ENCODE assay signal across 7 mouse cellular contexts in genomic region chr11:96975511-96976378, GRCm38 (mm10). TPM values are rescaled to one million over a fixed set of nuclear protein-coding genes. Genes with fewer than 3 reads are reported as not detected.
DNase-seq lines count a peak whose midpoint lies in the region; ATAC-seq and TF ChIP-seq lines count a peak whose summit lies in the region.

No protein-coding gene starts in this region.

- H3K27me3 ChIP-seq in lung, postnatal 0 days (replicated peaks; ENCODE audit: insufficient read depth, low read length): no peaks in the 10 kb centered on the region
- no peaks in the 10 kb centered on the region for H3K27me3 ChIP-seq in embryonic facial prominence, embryonic 13.5 days
- no peaks in the 10 kb centered on the region for H3K27me3 ChIP-seq in intestine, embryonic 16.5 days (replicated peaks; ENCODE audit: control insufficient read depth, insufficient read depth, low read length)
- no peaks in the 10 kb centered on the region for H3K27me3 ChIP-seq in stomach, embryonic 15.5 days (replicated peaks)

- H3K27ac ChIP-seq in lung, postnatal 0 days (ENCODE audit: low read length): peak overlapping the region; percentile 96
- H3K27ac ChIP-seq in embryonic facial prominence, embryonic 13.5 days: peak overlapping the region; percentile 94; the same call in 1 of the 2 replicates
- peak overlapping the region; percentile 95; the same call in 1 of the 2 replicates for H3K27ac ChIP-seq in intestine, embryonic 16.5 days (ENCODE audit: low read length)
- H3K27ac ChIP-seq in stomach, embryonic 15.5 days: 0 out of 2 replicates have a peak overlapping the region, but pooled peaks have one; percentile 92

- no peak for ATAC-seq in lung, postnatal 0 days
- ATAC-seq in embryonic facial prominence, embryonic 13.5 days (ENCODE audit: insufficient number of reproducible peaks, insufficient read depth, low FRiP score, low TSS enrichment, low read depth): no peak
- no peak for ATAC-seq in intestine, embryonic 16.5 days
- no peak for ATAC-seq in stomach, embryonic 15.5 days (ENCODE audit: insufficient read depth, low FRiP score, low read depth)

- 74% methylated on average over 10 of the region's 10 CpGs for WGBS in lung, postnatal 0 days
- WGBS in embryonic facial prominence, embryonic 13.5 days: 77% methylated on average over 10 of the region's 10 CpGs
- 77% methylated on average over 10 of the region's 10 CpGs for whole genome bisulfite sequencing in intestine, embryonic 16.5 days
- WGBS in stomach, embryonic 15.5 days: 75% methylated on average over 10 of the region's 10 CpGs

- DNase-seq in lung, postnatal 0 days (ENCODE audit: low spot score): no peak
- DNase-seq in lung, postnatal 14 days: no peak
- DNase-seq in right cerebral cortex, postnatal 4 days: no peak
- DNase-seq in thymus, postnatal 0 days (ENCODE audit: low spot score): no peak

- H3K9ac ChIP-seq in lung, postnatal 0 days (replicated peaks; ENCODE audit: low read depth): no peak overlapping the region
- H3K9ac ChIP-seq in embryonic facial prominence, embryonic 13.5 days: peak overlapping the region; percentile 96
- peak overlapping the region; percentile 98 for H3K9ac ChIP-seq in intestine, embryonic 16.5 days (ENCODE audit: low read depth, low read length)
- no peak overlapping the region; the same call in 1 of the 2 replicates for H3K9ac ChIP-seq in stomach, embryonic 15.5 days

- no peaks in the 10 kb centered on the region for H3K36me3 ChIP-seq in lung, postnatal 0 days (ENCODE audit: insufficient read depth, low read length)
- H3K36me3 ChIP-seq in embryonic facial prominence, embryonic 13.5 days: no peaks in the 10 kb centered on the region
- H3K36me3 ChIP-seq in intestine, embryonic 16.5 days (ENCODE audit: control insufficient read depth, insufficient read depth, low read length): no peaks in the 10 kb centered on the region
- H3K36me3 ChIP-seq in stomach, embryonic 15.5 days: no peaks in the 10 kb centered on the region

- TF ChIP-seq CTCF in lung, postnatal 0 days (IDR thresholded peaks at IDR 0.05): no peak

- peak overlapping the region; percentile 67 for H3K4me2 ChIP-seq in lung, postnatal 0 days (replicated peaks; ENCODE audit: low read depth, low read length)
- H3K4me2 ChIP-seq in embryonic facial prominence, embryonic 13.5 days: peak overlapping the region; percentile 63
- H3K4me2 ChIP-seq in intestine, embryonic 16.5 days (ENCODE audit: low read depth, low read length): peak overlapping the region; percentile 82
- peak overlapping the region; percentile 60 for H3K4me2 ChIP-seq in stomach, embryonic 15.5 days

- peaks cover 31% of the 10 kb centered on the region for H3K4me1 ChIP-seq in lung, postnatal 0 days (ENCODE audit: insufficient read depth, low read depth, low read length)
- H3K4me1 ChIP-seq in embryonic facial prominence, embryonic 13.5 days: peaks cover 51% of the 10 kb centered on the region
- H3K4me1 ChIP-seq in intestine, embryonic 16.5 days (ENCODE audit: control insufficient read depth, insufficient read depth, low read length): peaks cover 18% of the 10 kb centered on the region
- peaks cover 19% of the 10 kb centered on the region for H3K4me1 ChIP-seq in stomach, embryonic 15.5 days

- no peak for TF ChIP-seq EP300 in lung, postnatal 0 days (IDR thresholded peaks at IDR 0.05)

- no peaks in the 10 kb centered on the region for H3K9me3 ChIP-seq in lung, postnatal 0 days (ENCODE audit: low read length)
- no peaks in the 10 kb centered on the region for H3K9me3 ChIP-seq in embryonic facial prominence, embryonic 13.5 days
- H3K9me3 ChIP-seq in intestine, embryonic 16.5 days (ENCODE audit: control insufficient read depth, low read length): no peaks in the 10 kb centered on the region
- no peaks in the 10 kb centered on the region for H3K9me3 ChIP-seq in stomach, embryonic 15.5 days

- H3K4me3 ChIP-seq in lung, postnatal 0 days (ENCODE audit: low read depth, low read length): no peak overlapping the region
- peak overlapping the region; percentile 88 for H3K4me3 ChIP-seq in embryonic facial prominence, embryonic 13.5 days
- H3K4me3 ChIP-seq in intestine, embryonic 16.5 days (ENCODE audit: low read length): peak overlapping the region; percentile 90; the same call in 1 of the 2 replicates
- H3K4me3 ChIP-seq in stomach, embryonic 15.5 days (replicated peaks): peak overlapping the region; percentile 78

RNA-seq across cellular contexts. Expression of gene Sp2, which starts 7.0 kb away (rescaled TPM):
- 9.1 and 10.6 TPM in 2 replicates for polyA plus RNA-seq in lung, postnatal 0 days (2015; fragmentation: Nextera tagmentation; extraction: Ambion mirVana)
- 15.9 and 18.0 TPM in 2 replicates for polyA plus RNA-seq in embryonic facial prominence, embryonic 13.5 days (2015; fragmentation: Nextera tagmentation; extraction: Ambion mirVana)
- 13.2 and 13.8 TPM in 2 replicates for polyA plus RNA-seq in intestine, embryonic 16.5 days (2015; fragmentation: Nextera tagmentation; extraction: Ambion mirVana)
- polyA plus RNA-seq in stomach, embryonic 15.5 days (2015; fragmentation: Nextera tagmentation; extraction: Ambion mirVana): 12.7 and 13.5 TPM in 2 replicates
- 19.2 and 21.9 TPM in 2 replicates for polyA plus RNA-seq in thymus, postnatal 0 days (2015; fragmentation: Nextera tagmentation; extraction: Ambion mirVana)

RNA-seq across cellular contexts. Expression of gene Pnpo, which starts 32.0 kb away (rescaled TPM):
- polyA plus RNA-seq in lung, postnatal 0 days (2015; fragmentation: Nextera tagmentation; extraction: Ambion mirVana): 28.7 and 30.0 TPM in 2 replicates
- 19.9 and 27.9 TPM in 2 replicates for polyA plus RNA-seq in embryonic facial prominence, embryonic 13.5 days (2015; fragmentation: Nextera tagmentation; extraction: Ambion mirVana)
- polyA plus RNA-seq in intestine, embryonic 16.5 days (2015; fragmentation: Nextera tagmentation; extraction: Ambion mirVana): 125 and 141 TPM in 2 replicates
- 63.6 and 85.7 TPM in 2 replicates for polyA plus RNA-seq in stomach, embryonic 15.5 days (2015; fragmentation: Nextera tagmentation; extraction: Ambion mirVana)
- polyA plus RNA-seq in thymus, postnatal 0 days (2015; fragmentation: Nextera tagmentation; extraction: Ambion mirVana): 39.0 and 39.5 TPM in 2 replicates

RNA-seq across cellular contexts. Expression of gene Sp6, which starts 37.4 kb away (rescaled TPM):
- 0.56 and 0.81 TPM in 2 replicates for polyA plus RNA-seq in lung, postnatal 0 days (2015; fragmentation: Nextera tagmentation; extraction: Ambion mirVana)
- 2.1 and 3.3 TPM in 2 replicates for polyA plus RNA-seq in embryonic facial prominence, embryonic 13.5 days (2015; fragmentation: Nextera tagmentation; extraction: Ambion mirVana)
- not detected in 2 replicates for polyA plus RNA-seq in intestine, embryonic 16.5 days (2015; fragmentation: Nextera tagmentation; extraction: Ambion mirVana)
- 1.4 and 3.7 TPM in 2 replicates for polyA plus RNA-seq in stomach, embryonic 15.5 days (2015; fragmentation: Nextera tagmentation; extraction: Ambion mirVana)
- 1.7 TPM in 2 replicates for polyA plus RNA-seq in thymus, postnatal 0 days (2015; fragmentation: Nextera tagmentation; extraction: Ambion mirVana)

RNA-seq across cellular contexts. Expression of gene Prr15l, which starts 47.8 kb away (rescaled TPM):
- 126 and 127 TPM in 2 replicates for polyA plus RNA-seq in lung, postnatal 0 days (2015; fragmentation: Nextera tagmentation; extraction: Ambion mirVana)
- polyA plus RNA-seq in embryonic facial prominence, embryonic 13.5 days (2015; fragmentation: Nextera tagmentation; extraction: Ambion mirVana): 2.4 and 3.4 TPM in 2 replicates
- polyA plus RNA-seq in intestine, embryonic 16.5 days (2015; fragmentation: Nextera tagmentation; extraction: Ambion mirVana): 116 and 121 TPM in 2 replicates
- 55.2 and 65.6 TPM in 2 replicates for polyA plus RNA-seq in stomach, embryonic 15.5 days (2015; fragmentation: Nextera tagmentation; extraction: Ambion mirVana)
- 1.0 and 1.5 TPM in 2 replicates for polyA plus RNA-seq in thymus, postnatal 0 days (2015; fragmentation: Nextera tagmentation; extraction: Ambion mirVana)

RNA-seq across cellular contexts. Expression of gene Scrn2, which starts 54.0 kb away (rescaled TPM):
- polyA plus RNA-seq in lung, postnatal 0 days (2015; fragmentation: Nextera tagmentation; extraction: Ambion mirVana): 15.7 and 17.2 TPM in 2 replicates
- 25.0 and 30.6 TPM in 2 replicates for polyA plus RNA-seq in embryonic facial prominence, embryonic 13.5 days (2015; fragmentation: Nextera tagmentation; extraction: Ambion mirVana)
- polyA plus RNA-seq in intestine, embryonic 16.5 days (2015; fragmentation: Nextera tagmentation; extraction: Ambion mirVana): 25.5 and 26.9 TPM in 2 replicates
- polyA plus RNA-seq in stomach, embryonic 15.5 days (2015; fragmentation: Nextera tagmentation; extraction: Ambion mirVana): 19.7 and 20.1 TPM in 2 replicates
- polyA plus RNA-seq in thymus, postnatal 0 days (2015; fragmentation: Nextera tagmentation; extraction: Ambion mirVana): 23.1 and 25.8 TPM in 2 replicates

Comparison
In these comparisons a context has a peak if more than half of its experiments do, and no peak if none do; other contexts are left out.
1. H3K9ac ChIP-seq: peak in embryonic facial prominence, embryonic 13.5 days (single experiment) and intestine, embryonic 16.5 days (single experiment); none in lung, postnatal 0 days (single experiment) and stomach, embryonic 15.5 days (single experiment).
2. Peak in every context shown above with its lines, with median percentiles within 50 percentile points of each other: H3K27ac ChIP-seq and H3K4me2 ChIP-seq.